Mouse (Mus musculus) heart, adult 2 months (tissue): Measurements from ENCODE around the gene Cyp1b1. TPM values are rescaled to one million over a fixed set of nuclear protein-coding genes. Genes with fewer than 3 reads are reported as not detected.

Experiments
- DNase-seq, 2 experiments: peaks; one replicate each; pipeline ENCODE4 v3.0.0; 2021
- H3K27ac ChIP-seq: fragments of 200-600 bp; 2 replicates; pipeline ENCODE4 v1.8.1; 2022
- H3K27me3 ChIP-seq: fragments of 200-500 bp; 2 replicates; pipeline ENCODE4 v1.6.1; 2012; ENCODE audit warnings: mild to moderate bottlenecking, low read length, inconsistent platforms, mixed read lengths; ENCODE audit not compliant: control insufficient read depth, insufficient read depth
- H3K36me3 ChIP-seq: fragments of 200-500 bp; 2 replicates; pipeline ENCODE4 v1.6.1; 2012; ENCODE audit warnings: low read length, inconsistent platforms; ENCODE audit not compliant: control insufficient read depth, insufficient read depth
- H3K4me1 ChIP-seq: fragments of 200-500 bp; 2 replicates; pipeline ENCODE4 v1.6.1; 2011; ENCODE audit warnings: low read length; ENCODE audit not compliant: control insufficient read depth, insufficient read depth
- H3K4me3 ChIP-seq: fragments of 200-600 bp; 2 replicates; pipeline ENCODE4 v1.8.1; 2022
- H3K79me2 ChIP-seq: fragments of 200-500 bp; replicated peaks from 2 replicates; pipeline ENCODE4 v1.6.1; 2012; ENCODE audit warnings: mild to moderate bottlenecking, inconsistent platforms, low read length, moderate library complexity, mixed read lengths; ENCODE audit not compliant: control insufficient read depth, insufficient read depth
- H3K9ac ChIP-seq: fragments of 200-500 bp; 2 replicates; pipeline ENCODE4 v1.6.1; 2012; ENCODE audit warnings: low read depth, mild to moderate bottlenecking, control low read depth, inconsistent platforms, low read length, mixed read lengths
- CTCF ChIP-seq: fragments of 200-600 bp; IDR thresholded peaks from 2 replicates; pipeline ENCODE4 v1.8.1; 2022; ENCODE audit warnings: antibody characterized with exemption, mild to moderate bottlenecking, moderate library complexity
- EP300 ChIP-seq: fragments of 200-500 bp; IDR thresholded peaks from 2 replicates; pipeline ENCODE4 v1.6.1; 2011; ENCODE audit warnings: low read depth, low read length, control low read depth; ENCODE audit not compliant: insufficient read depth
- POLR2A ChIP-seq: fragments of 200-500 bp; IDR thresholded peaks from 2 replicates; pipeline ENCODE4 v1.6.1; 2011; ENCODE audit warnings: mild to moderate bottlenecking, low read depth, low read length, control low read depth; ENCODE audit not compliant: insufficient read depth
- WGBS: fragments of 180-500 bp; shearing (Covaris S2); methylation state at CpG from one replicate; pipeline ENCODE4 v1.1.7; 2018; 5-methylcytosine and 5-hydroxymethylcytosine counted together
- intact Hi-C: fragments of 180-260 bp; cut with DNase I; formaldehyde crosslinking; loops from one replicate; pipeline ENCODE4 v1.15.1; 2025
- long read RNA-seq: library from polyadenylated mRNA; stranded (forward); transcript quantifications from one replicate; pipeline ENCODE4 v2.0.0, GENCODE M21; 2021
- polyA plus RNA-seq: library from polyadenylated mRNA; depleted of rRNA; stranded (reverse); fragments of >200 nt; gene quantifications from 2 replicates; pipeline ENCODE4 v1.2.3, GENCODE M21; 2012; rRNA removed
- total RNA-seq, 2 experiments: library from RNA; stranded (reverse); gene quantifications; 2 replicates each; pipeline ENCODE4 v1.2.3; 2021

Cyp1b1 gene
- total RNA-seq, result 1 to 10 TPM; 5.1 to 5.9 TPM
- polyA plus RNA-seq, result 4.0 and 4.6 TPM in 2 replicates
- long read RNA-seq, full-length matches to known transcripts, result 2 of 3 reads
- long read RNA-seq, partial matches to known transcripts, result 0 of 3 reads
- long read RNA-seq, other reads (novel, unspliced or antisense), result 1 of 3 reads

DNA sequence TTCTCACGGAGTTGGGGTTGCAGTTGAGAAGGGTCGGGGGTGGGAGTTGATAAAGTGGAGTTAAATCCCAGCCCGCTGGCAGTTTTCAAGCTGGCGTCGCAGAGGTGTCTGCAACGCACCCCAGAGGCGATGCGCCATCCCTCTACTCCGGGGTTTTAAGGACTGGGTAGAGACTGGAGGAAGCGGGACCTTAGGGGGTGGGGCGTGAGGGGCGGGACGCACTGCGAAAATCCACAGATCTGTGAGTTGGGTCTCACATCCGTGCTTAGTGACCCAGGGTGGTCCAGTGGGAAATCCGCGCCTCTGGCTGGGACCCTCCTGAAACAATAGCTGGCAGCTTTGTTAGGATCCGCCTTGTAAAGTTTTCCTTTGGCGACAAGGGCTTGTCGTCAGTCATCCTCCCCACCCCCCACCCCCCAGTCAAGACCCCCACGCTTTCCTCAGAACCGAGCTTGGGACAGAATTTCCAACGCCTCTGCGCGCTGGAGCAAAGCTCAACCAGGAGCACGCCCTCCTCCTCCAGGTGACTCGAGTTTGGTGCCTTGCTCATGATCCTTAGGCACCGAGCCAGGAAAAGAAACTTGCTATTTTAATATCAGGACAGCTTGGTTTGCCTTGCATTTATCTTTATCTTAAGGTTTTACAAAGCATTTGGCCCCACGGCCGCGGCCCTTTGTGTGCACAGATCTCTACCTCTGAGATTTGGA, at the start of gene Cyp1b1:
Gene Cyp1b1 (minus strand): TSS at position 131 of the 707 bp plus-strand sequence.
- no peaks in the 10 kb centered on the region for H3K79me2 ChIP-seq
- TF ChIP-seq POLR2A (peak; percentile 72), CTCF (no peak), EP300 (no peak; the same call in 1 of the 2 replicates)
- peak within 1 kb of the TSS; percentile 47 for H3K27ac ChIP-seq
- H3K4me3 ChIP-seq, result peak within 1 kb of the TSS; percentile 45
- peaks cover 1% of the 10 kb centered on the region; the same call in 1 of the 2 replicates for H3K4me1 ChIP-seq
- DNase-seq, result peak; percentile 48 to 58
- intact Hi-C loops, result loop anchor here (5.0 kb wide), 2 partner anchors 53 to 608 kb away; no protein-coding TSS in a partner anchor
- H3K27me3 ChIP-seq, result peaks cover 14% of the 10 kb centered on the region
- H3K36me3 ChIP-seq, result no peaks in the 10 kb centered on the region
- WGBS, result 1% methylated on average over 31 of the region's 31 CpGs
- H3K9ac ChIP-seq, result peak within 1 kb of the TSS; percentile 56

DNA sequence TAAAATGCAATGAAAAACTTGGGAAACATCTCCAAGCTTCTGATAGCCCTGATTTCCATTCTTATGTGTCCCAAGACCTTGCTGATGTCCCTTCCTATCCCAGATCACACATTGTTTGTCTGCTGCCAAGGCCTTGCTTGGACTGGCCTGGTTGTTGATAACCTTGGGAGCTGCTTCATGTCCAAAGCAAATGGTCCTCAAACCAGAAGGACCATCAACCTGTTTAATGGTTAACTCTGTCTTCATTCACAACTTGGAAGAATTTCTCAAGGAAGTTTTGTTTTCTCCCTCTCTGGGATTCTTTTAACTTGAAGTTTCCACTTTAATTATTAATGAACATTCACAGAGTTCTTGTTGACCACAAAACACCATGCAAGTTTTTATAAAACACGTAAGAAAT, 47.0 kb upstream of the Cyp1b1 start:
- peaks cover 9% of the 10 kb centered on the region for H3K4me1 ChIP-seq
- H3K4me3 ChIP-seq, result no peak overlapping the region
- intact Hi-C loops, result no loop called here
- no peak for DNase-seq
- H3K27ac ChIP-seq, result no peak overlapping the region
- 81% methylated on average over 1 of the region's 1 CpGs for WGBS
- H3K9ac ChIP-seq, result no peak overlapping the region
- H3K36me3 ChIP-seq, result no peaks in the 10 kb centered on the region
- H3K79me2 ChIP-seq, result no peaks in the 10 kb centered on the region
- TF ChIP-seq CTCF (no peak), EP300 (no peak), POLR2A (no peak)
- no peaks in the 10 kb centered on the region for H3K27me3 ChIP-seq

DNA sequence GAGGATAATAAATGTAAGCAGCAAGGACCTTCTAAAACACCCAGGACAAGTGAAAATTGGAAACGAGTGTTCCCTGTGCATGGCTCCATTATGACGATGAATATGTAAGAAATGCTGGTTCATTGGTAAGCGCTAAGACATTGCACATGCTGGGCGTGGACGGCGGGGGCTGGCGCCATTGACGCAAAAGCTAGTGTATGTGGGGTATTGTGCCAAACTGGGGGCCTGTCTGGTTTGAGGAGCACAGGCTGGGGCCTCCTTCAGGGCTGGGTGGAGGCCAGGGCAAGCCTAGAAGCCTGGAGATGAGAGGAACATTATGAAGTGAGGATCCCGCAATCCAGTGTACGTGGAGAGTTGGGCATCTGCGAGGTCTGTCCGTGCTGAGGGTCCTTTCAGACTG, 39.0 kb upstream of the Cyp1b1 start:
- intact Hi-C loops, result no loop called here
- Histone ChIP-seq H3K9ac (no peak overlapping the region), H3K4me3 (no peak overlapping the region), H3K27me3 (no peaks in the 10 kb centered on the region), H3K27ac (no peak overlapping the region), H3K4me1 (peaks cover 1% of the 10 kb centered on the region; the same call in 1 of the 2 replicates), H3K36me3 (no peaks in the 10 kb centered on the region), H3K79me2 (no peaks in the 10 kb centered on the region)
- 95% methylated on average over 12 of the region's 12 CpGs for WGBS
- TF ChIP-seq POLR2A (no peak), CTCF (no peak), EP300 (no peak)
- no peak for DNase-seq

DNA sequence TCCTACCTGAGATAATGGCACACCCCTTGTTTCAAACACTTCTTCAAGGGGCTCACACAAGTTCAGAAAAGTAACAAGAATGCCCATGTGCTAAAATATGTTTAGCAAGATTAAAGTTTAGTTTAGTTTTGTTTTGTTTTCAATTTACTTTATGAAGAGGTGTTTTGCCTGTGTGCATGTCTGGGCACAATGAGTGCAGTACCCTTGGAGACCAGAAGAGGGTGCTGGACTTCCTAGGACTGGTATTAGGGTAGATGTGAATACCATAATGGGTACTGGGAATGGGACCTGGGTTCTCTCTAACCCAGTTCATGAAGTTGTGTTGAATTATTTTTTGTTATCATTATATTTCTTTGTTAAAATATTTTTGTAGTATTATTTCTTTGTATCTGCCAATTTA, 38.0 kb upstream of the Cyp1b1 start:
- DNase-seq, result no peak

DNA sequence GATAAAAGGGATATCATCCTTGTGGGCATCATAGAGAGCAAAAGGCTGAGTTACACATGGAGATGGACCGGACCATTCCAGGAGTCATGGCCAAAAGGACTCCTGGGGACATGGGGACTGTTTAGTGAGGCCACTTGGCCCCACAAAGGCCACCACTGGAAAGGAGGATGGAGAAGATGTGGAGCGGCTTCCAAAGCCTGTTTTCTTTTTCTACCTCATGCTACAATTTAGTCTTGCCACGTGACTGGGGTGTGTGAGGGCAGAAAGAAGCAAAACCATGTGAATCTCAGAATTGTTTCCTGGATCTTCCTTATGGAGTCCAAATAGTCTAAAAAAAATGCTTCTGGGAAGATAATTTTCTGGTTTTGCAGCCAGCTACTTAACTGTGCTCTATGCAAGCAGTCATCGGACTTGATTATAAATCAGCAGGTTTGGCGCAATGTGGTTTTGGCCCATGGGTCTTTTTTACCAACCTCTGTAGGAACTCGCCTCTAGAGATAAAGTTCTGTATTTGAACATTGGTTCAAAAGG, 36.9 kb upstream of the Cyp1b1 start:
- Histone ChIP-seq H3K79me2 (no peaks in the 10 kb centered on the region), H3K36me3 (no peaks in the 10 kb centered on the region), H3K9ac (no peak overlapping the region), H3K4me3 (no peak overlapping the region), H3K27me3 (no peaks in the 10 kb centered on the region), H3K27ac (no peak overlapping the region), H3K4me1 (peaks cover 1% of the 10 kb centered on the region; the same call in 1 of the 2 replicates)
- no peak for DNase-seq
- intact Hi-C loops, result no loop called here
- WGBS, result 68% methylated on average over 6 of the region's 6 CpGs
- no peak for TF ChIP-seq CTCF
- no peak for TF ChIP-seq POLR2A
- no peak for TF ChIP-seq EP300

More for the DNA sequence above, 38.0 kb upstream of the Cyp1b1 start:
- H3K27ac ChIP-seq, result no peak overlapping the region
- peaks cover 1% of the 10 kb centered on the region; the same call in 1 of the 2 replicates for H3K4me1 ChIP-seq
- intact Hi-C loops, result no loop called here
- TF ChIP-seq EP300 (no peak), CTCF (peak; percentile 46)
- H3K27me3 ChIP-seq, result no peaks in the 10 kb centered on the region
- no peaks in the 10 kb centered on the region for H3K36me3 ChIP-seq
- no peak overlapping the region for H3K9ac ChIP-seq
- no peaks in the 10 kb centered on the region for H3K79me2 ChIP-seq
- H3K4me3 ChIP-seq, result no peak overlapping the region

DNA sequence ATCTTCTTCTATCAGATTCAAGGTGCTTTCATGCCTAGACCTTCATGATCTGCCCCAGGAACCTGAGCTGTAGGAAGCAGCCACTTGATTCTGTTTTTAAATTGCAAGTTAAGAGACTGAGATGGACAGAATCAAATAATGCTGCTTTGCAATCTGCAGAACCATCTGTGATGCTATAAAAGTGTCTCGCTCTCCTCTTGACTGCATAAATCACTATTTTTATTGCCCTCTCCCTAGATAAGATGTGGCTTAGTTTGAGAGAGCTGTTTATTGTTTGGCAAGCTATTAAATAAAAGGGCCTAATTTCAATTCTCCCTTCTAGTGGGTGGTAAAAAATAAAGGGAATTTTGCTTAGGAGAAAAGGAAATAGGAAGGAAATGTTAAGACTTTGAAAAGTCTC, 34.8 kb upstream of the Cyp1b1 start:
- intact Hi-C loops, result no loop called here
- Histone ChIP-seq H3K4me3 (no peak overlapping the region), H3K27ac (no peak overlapping the region), H3K9ac (no peak overlapping the region), H3K4me1 (peaks cover 2% of the 10 kb centered on the region; the same call in 1 of the 2 replicates), H3K79me2 (no peaks in the 10 kb centered on the region), H3K27me3 (no peaks in the 10 kb centered on the region), H3K36me3 (no peaks in the 10 kb centered on the region)
- no peak for DNase-seq
- WGBS, result 93% methylated on average over 1 of the region's 1 CpGs
- TF ChIP-seq POLR2A (no peak), EP300 (no peak), CTCF (no peak)
